Mouse (Mus musculus) adipose tissue, adult 10 weeks (tissue): ENCODE results near the gene Xlr4a. TPM values are rescaled to one million over a fixed set of nuclear protein-coding genes. Genes with fewer than 3 reads are reported as not detected.

ENCODE experiments used
- polyA plus RNA-seq: library from polyadenylated mRNA; stranded (reverse); fragments of 350-450 nt; fragmentation: Illumina TruSeq; extraction: RNeasy Lipid Tissue Mini Kit (QIAGEN cat#74804); gene quantifications from one replicate; pipeline ENCODE4 v1.2.3, GENCODE M21; 2014; ENCODE audit warnings: low read depth, low replicate concordance

The Xlr4a gene
- polyA plus RNA-seq: 24.2 TPM

DNA sequence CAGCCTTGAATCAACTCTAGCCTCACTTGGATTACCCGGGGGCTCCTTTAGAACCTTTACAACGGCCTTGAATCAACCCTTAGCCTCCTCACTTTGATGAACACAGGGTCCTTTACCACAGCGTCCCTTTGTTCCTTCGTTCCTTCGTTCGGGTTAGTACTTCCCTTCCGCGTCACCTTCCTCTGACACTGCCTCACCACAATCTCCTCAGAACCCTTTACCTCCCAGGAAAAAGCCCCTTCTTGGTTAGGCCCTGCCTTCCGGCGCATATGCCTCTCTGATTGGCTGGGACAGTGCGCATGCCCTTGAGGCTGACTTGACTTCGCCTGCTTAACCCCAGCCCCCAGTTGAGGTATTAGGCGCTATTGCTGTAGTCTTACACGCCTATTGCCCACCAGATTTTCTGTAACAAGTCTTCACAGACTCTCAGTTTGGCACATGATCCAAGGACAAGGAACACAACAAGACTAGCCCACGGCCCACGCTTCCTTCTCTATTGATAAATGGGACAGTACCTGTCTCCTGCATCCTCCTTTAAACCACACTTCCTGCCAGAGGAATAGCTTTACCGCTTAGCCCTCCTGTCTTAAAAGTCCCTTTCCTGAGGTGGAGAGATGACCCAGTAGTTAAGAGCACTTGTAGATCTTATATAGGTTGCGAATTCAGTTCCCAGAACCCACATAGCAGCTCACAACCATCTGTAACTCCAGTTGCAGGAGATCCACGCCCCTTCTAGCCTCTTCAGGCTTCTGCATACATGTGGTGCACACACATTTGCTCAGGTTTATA is at the start of gene Xlr4a:
Gene Xlr4a, minus strand, starts transcription at position 212 of the 789 bp plus-strand sequence.

DNA sequence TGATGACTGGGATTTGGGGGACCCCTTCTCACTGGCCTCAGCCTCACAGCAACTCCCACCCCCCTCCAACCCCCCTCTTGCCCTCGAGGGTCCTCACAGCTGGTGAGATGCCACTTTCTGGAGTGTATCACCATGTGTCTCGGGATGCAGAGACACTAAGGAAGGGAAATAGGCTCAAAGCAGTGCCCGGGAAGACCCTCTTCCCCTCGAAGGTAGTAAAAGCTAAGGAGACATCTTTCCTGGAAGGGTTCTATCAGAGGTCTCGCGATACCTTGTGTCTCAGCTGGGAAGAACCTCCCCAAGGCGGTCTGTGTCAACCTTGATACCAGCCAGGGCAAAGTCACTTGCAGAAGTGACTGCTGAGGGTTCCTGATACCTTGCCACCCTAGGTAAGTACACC is 34.5 kb upstream of the Xlr4a start, which contains the start of gene Gm14685:
Gene Gm14685, plus strand, starts transcription at position 301 of the 400 bp plus-strand sequence.

DNA sequence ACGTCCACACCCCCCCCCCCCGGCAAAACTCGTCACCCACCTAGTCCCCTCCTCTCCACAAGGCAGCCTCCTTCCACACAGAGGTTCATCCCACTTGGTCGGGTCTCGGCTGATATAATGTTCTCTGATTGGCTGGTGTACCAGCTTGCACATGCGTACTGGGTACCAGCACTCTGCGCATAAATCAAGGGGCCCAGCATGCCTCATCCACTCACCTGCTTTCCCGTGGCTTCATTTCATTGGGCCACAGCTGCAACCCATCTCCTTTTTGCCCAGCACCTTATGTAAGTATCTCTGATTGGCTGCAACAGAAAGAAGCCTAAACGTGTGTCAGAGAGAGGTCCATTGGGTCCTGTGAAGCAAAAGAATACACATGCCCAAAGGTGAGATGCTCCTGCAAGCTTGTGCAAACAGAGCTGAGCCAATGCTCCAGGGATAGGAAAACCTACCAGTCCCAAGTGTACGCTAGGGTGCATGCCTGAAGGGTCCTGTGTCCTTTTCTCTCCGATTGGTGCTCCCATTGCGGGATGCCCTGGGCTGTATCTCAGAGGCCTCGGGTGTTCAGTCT is 14.7 kb upstream of the Xlr4a start, which contains the start of gene Xlr3a:
Gene Xlr3a, minus strand, starts transcription at position 155 of the 568 bp plus-strand sequence.

DNA sequence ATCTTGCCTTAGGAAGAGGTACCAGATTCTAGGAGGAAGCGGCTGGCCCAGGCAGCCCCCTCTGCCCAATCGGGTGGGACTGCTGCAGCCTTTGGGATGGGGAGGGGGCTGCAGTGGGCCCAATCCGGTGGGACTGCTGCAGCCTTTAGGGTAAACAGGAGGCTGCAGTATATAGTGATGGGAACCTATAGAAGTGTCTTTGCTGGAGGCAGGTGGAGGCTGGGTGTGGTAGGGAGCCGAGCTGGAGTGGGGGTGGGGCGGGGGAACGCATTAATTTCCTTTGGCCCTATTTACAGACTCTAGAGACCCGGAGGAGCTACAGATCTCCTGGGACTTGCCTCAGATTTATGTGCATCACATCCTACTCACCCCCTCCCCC is 17.9 kb downstream of the Xlr4a start, which contains the start of gene Pnma3:
Gene Pnma3, plus strand, starts transcription at position 373 of the 379 bp plus-strand sequence.

DNA sequence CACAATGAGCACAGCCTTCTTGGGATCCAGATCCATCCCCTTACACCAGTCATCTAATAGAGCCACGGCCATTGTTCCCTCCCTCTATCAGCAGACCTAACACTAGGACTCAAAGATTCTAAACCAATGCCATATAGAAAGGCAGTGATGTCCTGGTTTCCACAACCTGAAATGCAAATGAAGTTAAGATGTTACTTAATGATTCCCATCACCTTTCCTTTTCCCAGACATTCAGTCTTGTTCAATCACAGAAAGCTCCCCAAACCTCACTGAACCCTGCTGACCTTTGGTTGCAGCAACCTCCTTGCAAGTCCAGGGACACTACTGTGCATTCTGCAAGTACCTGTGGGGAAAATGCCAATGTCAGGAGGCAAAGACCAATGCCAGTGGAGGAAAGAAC is 45.3 kb downstream of the Xlr4a start, which contains the start of gene Pnma5:
Gene Pnma5, minus strand, starts transcription at position 101 of the 400 bp plus-strand sequence.

Other genes with a start within 250 kb of the Xlr4a start
- gene Cetn2, start 164.1 kb downstream of the Xlr4a start, polyA plus RNA-seq: 52.2 TPM
- 109 TPM for gene Nsdhl, start 163.9 kb downstream of the Xlr4a start, polyA plus RNA-seq
- 248 TPM for gene Zfp185, start 95.1 kb downstream of the Xlr4a start, polyA plus RNA-seq
- not detected for gene Pnma5, start 45.4 kb downstream of the Xlr4a start, polyA plus RNA-seq
- not detected for gene Pnma3, start 17.7 kb downstream of the Xlr4a start, polyA plus RNA-seq
- 4.9 TPM for gene Xlr3a, start 14.6 kb upstream of the Xlr4a start, polyA plus RNA-seq
- not detected for gene Gm14685, start 34.6 kb upstream of the Xlr4a start, polyA plus RNA-seq
- 0.25 TPM for gene Xlr5b, start 66.3 kb upstream of the Xlr4a start, polyA plus RNA-seq
- 2.2 TPM for gene DXBay18, start 67.0 kb upstream of the Xlr4a start, polyA plus RNA-seq
- not detected for gene Spin2d, start 94.5 kb upstream of the Xlr4a start, polyA plus RNA-seq
- gene Xlr3b, start 109.7 kb upstream of the Xlr4a start, polyA plus RNA-seq: 4.5 TPM
- gene Xlr4b, start 131.9 kb upstream of the Xlr4a start, polyA plus RNA-seq: 3.8 TPM
- 7.4 TPM for gene F8a, start 145.8 kb upstream of the Xlr4a start, polyA plus RNA-seq
- 3.9 TPM for gene Xlr4c, start 160.7 kb upstream of the Xlr4a start, polyA plus RNA-seq
- gene Xlr3c, start 182.9 kb upstream of the Xlr4a start, polyA plus RNA-seq: 0.68 TPM
- not detected for gene Xlr5a, start 210.5 kb upstream of the Xlr4a start, polyA plus RNA-seq
- gene Xlr5c, start 210.5 kb upstream of the Xlr4a start, polyA plus RNA-seq: not detected